Mouse (Mus musculus): ENCODE data around the gene 4930407I10Rik.

Gene 4930407I10Rik

DNA sequence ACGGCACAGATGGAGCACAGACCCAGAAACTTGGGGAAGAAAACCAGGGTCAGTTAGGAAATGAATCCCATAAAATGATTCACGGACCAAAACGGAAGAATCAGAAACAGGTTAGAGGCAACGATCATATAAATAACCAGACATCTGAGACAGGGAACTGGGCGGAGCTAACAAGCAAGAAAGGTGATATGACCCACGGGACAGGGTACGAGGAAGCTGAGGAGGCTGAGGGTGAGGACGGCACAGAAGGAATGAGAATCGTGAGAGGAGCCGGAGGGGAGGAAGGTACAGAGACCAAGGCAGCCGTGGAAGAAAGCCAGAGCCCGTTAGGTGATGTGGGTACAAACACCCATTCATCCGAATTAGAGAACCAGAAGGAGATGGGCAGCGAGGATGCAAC, 5.0 kb downstream of the 4930407I10Rik start:
- no peak for DNase-seq

DNA sequence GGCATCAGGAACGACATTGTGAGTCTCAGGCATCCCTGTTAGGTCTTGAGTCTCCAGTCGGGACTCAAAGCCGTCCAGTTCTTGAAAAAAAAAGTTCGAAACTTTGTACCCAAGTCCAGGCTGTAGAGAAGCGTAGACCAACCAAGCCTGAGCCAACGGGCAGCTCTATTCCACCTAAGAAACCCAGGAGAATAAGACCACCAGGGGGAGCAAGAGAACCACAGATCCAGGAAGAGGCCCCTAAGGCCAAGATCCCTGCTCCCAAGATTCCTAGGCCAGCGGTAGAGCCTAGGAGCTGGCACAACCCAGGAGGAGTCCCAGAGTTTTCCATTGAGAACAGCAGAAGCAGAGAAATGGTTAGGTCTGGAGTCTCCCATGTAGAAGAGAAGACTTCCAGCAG, 6.6 kb downstream of the 4930407I10Rik start:
- DNase-seq: peak; percentile 90

DNA sequence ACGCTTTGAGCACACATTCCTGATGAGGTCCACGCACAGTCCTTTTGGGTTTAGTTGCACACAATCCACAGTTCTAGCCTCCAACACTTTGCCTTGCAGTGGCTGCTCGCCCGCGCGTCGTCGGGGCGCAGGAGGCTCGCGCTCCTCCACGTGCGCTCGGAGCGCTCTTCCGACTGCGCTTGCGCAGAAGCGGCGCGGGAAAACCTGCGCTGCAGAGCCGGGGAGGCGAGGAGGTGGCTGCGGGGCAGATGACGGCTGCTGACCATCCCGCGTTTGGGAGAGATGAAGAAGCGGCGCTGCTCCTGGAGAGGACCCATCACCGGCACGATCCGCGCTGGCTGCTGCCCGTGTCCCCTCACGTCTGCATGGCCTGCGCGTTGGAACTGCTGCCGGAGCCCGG, 10.9 kb downstream of the 4930407I10Rik start, which contains the start of gene Mei1:
TSS of gene Mei1 (plus strand) at position 99 of the 400 bp plus-strand sequence.
- DNase-seq: peak; percentile 52

DNA sequence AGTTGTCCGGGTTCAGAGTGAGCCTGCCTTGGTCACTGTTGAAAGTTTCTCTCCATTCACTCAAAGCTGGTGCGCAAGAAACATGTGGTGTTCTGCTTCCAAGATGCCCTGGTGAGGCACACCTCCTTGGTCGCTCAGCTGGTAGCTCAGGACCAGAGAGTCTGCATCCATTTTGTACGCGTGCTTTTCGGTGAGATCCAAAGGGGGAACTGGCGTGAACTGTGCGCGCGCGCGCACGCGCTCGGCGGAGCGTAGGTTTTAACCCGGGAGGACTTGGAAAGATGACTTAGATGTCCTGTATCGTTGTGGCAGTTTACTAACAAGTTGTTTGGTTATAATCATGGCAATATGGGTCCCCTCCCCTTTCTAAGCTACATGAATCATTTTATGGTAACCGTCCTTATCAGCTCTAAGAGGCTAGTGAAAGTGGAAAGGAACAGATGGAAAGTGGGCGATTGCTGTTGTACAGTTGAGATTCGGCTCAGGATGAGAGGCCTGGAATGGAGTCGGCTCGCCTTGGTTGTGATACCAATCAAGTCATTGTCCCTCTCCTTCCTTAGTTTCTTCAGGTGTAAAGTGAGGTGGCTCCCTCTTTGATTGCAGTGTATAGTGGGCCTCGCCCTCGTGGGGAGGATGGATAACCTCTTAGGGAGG, 13.0 kb downstream of the 4930407I10Rik start:
- no peak for DNase-seq

DNA sequence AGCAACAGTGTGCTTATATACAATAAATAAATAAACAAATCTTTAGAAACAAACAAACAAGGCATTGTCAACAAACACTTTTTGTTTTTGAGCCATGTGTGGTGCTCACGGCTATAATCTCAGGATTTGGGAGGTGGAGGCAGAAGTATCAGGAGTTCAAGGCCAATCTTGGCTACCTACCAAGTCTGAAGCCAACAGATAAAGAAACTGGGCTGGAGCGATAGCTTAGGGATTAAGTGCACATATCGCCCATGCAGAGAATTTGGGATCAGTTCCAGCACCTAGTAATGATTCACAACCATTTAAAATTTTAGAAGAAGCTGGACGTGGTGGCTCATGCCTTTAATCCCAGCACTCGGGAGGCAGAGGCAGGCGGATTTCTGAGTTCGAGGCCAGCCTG, 14.5 kb downstream of the 4930407I10Rik start:
- DNase-seq: no peak

DNA sequence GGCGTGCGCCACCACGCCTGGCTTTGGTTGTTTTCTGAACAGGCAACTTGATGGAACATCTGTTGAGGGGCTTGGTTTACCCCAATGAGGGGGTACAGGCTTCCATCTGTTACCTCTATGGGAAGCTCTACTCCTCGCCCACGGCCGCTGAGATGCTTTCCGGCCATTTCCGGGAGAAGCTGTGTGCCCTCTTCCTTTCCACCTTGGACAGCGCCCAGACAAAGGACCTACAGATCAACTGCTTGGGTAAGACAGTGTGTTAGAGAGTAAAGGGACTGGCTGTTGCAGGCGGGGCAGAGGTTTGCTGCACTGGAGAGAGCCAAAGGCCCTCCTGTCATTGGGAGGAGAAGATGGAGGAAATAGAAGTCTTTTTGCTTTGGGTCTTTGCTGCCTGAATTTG, 20.9 kb downstream of the 4930407I10Rik start:
- DNase-seq: no peak

DNA sequence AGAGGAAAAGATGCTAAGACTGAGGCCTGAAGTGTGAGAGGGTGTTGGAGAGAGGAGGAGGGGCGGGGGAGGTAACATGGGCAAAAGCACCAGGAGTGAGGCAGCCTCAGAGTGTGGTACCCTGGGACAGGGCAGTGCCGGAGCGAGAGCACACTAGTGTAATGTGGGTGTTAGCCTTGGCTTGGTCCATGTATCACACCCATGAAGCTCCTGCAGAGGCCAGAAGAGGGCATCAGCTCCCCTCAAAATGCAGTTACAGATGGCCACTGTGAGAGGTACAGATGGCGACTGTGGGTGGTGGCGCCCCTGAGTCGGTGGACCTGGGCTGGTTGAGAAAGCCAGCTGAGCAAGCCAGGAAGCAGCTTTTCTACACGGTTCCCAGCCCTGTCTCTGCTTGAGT, 22.2 kb downstream of the 4930407I10Rik start:
- DNase-seq: peak; percentile 76

DNA sequence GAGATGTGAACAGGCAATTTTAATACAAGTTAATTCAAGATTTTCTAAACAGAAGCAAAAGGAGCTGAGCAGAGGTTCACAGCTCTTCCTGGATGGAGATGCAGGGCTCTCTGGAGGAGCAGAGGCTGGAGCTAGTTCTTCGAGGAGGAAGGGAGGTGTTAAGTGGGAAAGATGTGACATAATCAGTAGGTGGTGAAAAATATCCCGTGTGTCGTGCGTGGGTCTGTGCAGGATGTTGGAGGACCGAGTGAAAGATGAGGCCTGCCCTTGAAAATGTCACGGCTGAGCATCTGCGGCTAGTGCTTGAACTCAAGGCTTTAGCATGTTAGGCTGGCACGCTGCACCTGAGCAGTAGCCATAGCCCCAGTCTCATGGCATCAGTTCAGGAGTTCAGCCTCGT, 26.7 kb downstream of the 4930407I10Rik start:
- DNase-seq: no peak

DNA sequence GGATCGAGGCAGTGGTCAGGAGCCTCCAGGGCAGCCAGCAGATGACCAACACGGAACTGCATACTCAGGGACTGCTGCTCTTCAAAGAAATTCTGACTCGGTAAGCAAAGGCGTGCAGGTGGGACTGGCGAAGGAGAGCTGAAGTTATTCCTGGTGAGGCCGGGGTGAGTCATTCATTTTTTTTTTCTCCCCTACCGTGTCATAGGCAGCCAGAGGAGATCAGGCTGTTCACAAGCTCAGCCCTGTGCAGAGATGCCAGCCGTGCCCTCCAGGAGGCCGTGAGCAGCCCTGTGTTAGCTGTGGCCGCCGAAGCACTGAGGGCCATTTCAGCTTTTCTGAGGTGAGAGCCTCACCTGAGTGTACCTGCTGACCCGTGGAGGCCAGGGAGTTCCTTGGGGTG, 27.2 kb downstream of the 4930407I10Rik start:
- DNase-seq: no peak

DNA sequence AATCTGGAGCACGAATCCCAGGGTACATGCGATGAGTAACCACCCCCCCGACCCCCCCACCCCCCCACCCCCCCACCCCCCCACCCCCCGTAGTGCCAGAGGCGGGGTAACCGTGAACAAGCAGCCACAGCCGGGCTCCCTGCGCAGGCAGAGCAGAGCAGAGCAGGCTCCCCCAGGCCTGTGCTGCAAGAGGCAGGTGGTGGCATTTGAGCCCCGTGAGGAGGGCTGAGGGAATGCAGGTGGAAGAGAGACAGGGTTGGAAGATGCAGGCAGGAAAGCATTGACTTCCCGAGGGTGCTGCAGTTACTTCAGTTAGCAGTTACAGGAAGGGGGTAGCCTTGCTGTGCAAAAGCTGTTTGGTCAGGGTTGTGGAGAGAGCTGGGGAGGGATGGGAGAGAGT, 28.3 kb downstream of the 4930407I10Rik start:
- peak; percentile 48 for DNase-seq

DNA sequence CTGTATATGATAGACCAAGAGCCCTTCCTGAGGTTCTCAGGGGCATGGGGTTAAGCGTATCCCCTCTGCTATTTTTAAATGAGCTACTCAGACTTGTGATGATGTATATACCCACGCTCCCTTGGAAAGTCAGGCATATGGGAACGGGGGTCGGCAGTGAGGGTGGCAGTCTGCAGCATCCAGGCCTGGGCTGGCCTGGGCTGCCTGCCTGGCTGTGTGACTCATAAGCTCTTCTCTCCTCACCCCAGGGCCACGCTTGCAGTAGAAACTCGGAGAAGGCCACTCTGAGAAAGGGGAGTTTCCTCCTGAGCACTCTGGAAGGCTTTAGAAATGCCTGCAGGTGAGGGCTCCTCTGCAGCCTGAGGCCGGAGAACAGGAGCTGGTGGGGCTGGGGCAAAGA, 32.1 kb downstream of the 4930407I10Rik start:
- DNase-seq: no peak

DNA sequence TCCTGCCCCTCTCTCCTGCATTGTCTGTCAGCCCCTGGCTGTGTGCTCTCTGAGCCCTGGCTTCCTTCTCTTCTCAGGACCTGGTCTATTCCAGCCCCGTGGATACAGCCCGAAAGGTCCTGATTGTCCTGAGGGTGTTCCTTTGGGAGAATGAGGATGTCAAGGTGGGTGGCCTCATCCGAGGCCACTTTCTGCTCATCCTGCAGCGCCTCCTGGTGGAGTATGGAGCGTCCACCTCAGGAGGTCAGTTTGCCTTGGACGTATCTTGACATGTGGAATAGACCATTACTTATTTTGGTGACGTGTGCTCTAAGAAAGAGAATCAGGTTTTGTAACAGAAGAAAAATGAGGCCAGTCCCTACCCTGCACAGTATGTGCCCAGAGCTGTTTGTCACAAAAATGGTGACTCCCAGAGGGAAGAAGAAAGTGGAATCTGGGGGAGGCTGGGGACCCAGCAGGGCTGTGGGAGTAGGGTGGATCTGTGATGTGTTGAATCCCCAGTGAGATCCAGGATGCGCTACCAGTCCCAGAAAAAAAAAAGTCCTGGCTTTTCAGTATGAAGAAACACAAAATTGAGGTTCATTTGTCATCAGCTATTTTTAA, 48.1 kb downstream of the 4930407I10Rik start:
- peak; percentile 81 for DNase-seq

All from retina, postnatal 1 day (tissue).